Mouse (Mus musculus) intestine, postnatal 0 days (tissue): Measurements from ENCODE around the gene Ttc26. TPM values are rescaled to one million over a fixed set of nuclear protein-coding genes. Genes with fewer than 3 reads are reported as not detected.

Experiments
- ATAC-seq: fragments of 200-750 bp; cut with Nextera tagmentation; 2 replicates; pipeline ENCODE4 v1.8.0; 2017; ENCODE audit warnings: mild to moderate bottlenecking, moderate TSS enrichment, moderate library complexity
- H3K27ac ChIP-seq: fragments of 300-500 bp; sonication (generic); 2 replicates; pipeline ENCODE4 v1.5.1; 2014; ENCODE audit warnings: mild to moderate bottlenecking, low read depth, low read length, moderate library complexity
- H3K27me3 ChIP-seq: fragments of 300-500 bp; sonication (generic); replicated peaks from 2 replicates; pipeline ENCODE4 v1.6.1; 2014; ENCODE audit warnings: low read length, mixed read lengths; ENCODE audit not compliant: control insufficient read depth, insufficient read depth
- H3K36me3 ChIP-seq: fragments of 300-500 bp; sonication (generic); 2 replicates; pipeline ENCODE4 v1.6.1; 2014; ENCODE audit warnings: mild to moderate bottlenecking, moderate library complexity; ENCODE audit not compliant: control insufficient read depth, insufficient read depth
- H3K4me1 ChIP-seq: fragments of 300-500 bp; sonication (generic); replicated peaks from 2 replicates; pipeline ENCODE4 v1.6.1; 2014; ENCODE audit warnings: antibody characterized with exemption, low read length, mixed read lengths; ENCODE audit not compliant: control insufficient read depth, insufficient read depth
- H3K4me2 ChIP-seq: fragments of 300-500 bp; sonication (generic); replicated peaks from 2 replicates; pipeline ENCODE4 v1.6.1; 2014; ENCODE audit warnings: low read depth, mild to moderate bottlenecking, moderate library complexity
- H3K4me3 ChIP-seq: fragments of 300-500 bp; sonication (generic); 2 replicates; pipeline ENCODE4 v1.5.1; 2014; ENCODE audit warnings: low read depth, low read length
- H3K9ac ChIP-seq: fragments of 300-500 bp; sonication (generic); 2 replicates; pipeline ENCODE4 v1.6.1; 2014; ENCODE audit warnings: mild to moderate bottlenecking, low read depth, low read length
- H3K9me3 ChIP-seq: fragments of 300-500 bp; sonication (generic); 2 replicates; pipeline ENCODE4 v1.6.1; 2016; ENCODE audit warnings: mixed run types; ENCODE audit not compliant: control insufficient read depth
- CTCF ChIP-seq: sonication (generic); IDR thresholded peaks from 2 replicates; pipeline ENCODE4 v1.5.1; 2016; ENCODE audit warnings: low read depth, mild to moderate bottlenecking, control low read depth, antibody characterized with exemption, moderate library complexity
- WGBS: fragments of 180-500 bp; shearing (Covaris S2); extraction: QIAGEN DNeasy Blood & Tissue Kit; methylation state at CpG from one replicate; pipeline ENCODE4 v1.1.7; 2014; 5-methylcytosine and 5-hydroxymethylcytosine counted together
- polyA plus RNA-seq: library from polyadenylated mRNA; unstranded; fragments of >200 nt; fragmentation: Nextera tagmentation; extraction: Ambion mirVana; gene quantifications from 2 replicates; pipeline ENCODE4 v1.2.1, GENCODE M21; 2015

Ttc26 gene
- polyA plus RNA-seq, 1 experiment from 2014 or later: 0.85 TPM

DNA sequence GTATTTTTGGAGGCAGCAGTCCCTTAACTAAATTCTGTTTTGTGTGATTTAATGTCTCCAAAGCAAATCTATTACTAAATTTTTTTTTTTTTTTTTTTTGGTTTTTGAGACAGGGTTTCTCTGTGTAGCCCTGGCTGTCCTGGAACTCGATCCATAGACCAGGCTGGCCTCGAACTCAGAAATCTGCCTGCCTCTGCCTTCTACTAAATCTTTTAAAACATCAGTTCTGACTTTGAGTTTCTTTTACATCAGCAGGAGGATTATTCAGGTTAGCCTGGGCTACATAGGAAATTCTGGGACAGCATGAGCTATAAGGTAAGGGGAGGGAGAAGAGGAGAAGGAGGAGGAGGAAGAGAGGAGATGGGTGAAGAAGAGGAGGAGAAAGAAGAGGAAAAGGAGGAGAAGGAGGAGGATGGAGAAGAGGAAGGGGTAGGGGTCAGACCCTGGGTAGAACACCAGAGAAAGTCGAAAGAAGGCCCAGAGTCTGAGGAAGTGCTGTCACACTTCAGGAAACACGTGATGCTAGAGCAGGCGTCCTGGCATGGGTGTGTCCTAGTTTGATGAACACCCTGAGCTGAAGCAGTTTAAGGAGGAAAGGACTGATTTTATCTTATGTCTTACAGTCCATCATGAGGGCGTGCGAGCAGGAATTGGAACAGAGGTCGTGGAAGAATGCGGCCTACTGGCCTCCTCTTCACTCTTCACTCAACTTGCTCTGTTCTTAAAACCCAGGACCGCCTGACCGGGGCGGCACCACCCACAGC lies 21.4 kb upstream of the Ttc26 start:
- H3K27ac ChIP-seq: no peak overlapping the region
- H3K4me3 ChIP-seq: no peak overlapping the region
- no peak for TF ChIP-seq CTCF
- no peak overlapping the region for H3K4me2 ChIP-seq
- no peaks in the 10 kb centered on the region for H3K27me3 ChIP-seq
- WGBS: 76% methylated on average over 12 of the region's 12 CpGs
- no peaks in the 10 kb centered on the region; the same call in 1 of the 2 replicates for H3K4me1 ChIP-seq
- H3K9ac ChIP-seq: no peak overlapping the region
- no peaks in the 10 kb centered on the region for H3K9me3 ChIP-seq
- ATAC-seq: no peak
- no peaks in the 10 kb centered on the region for H3K36me3 ChIP-seq

DNA sequence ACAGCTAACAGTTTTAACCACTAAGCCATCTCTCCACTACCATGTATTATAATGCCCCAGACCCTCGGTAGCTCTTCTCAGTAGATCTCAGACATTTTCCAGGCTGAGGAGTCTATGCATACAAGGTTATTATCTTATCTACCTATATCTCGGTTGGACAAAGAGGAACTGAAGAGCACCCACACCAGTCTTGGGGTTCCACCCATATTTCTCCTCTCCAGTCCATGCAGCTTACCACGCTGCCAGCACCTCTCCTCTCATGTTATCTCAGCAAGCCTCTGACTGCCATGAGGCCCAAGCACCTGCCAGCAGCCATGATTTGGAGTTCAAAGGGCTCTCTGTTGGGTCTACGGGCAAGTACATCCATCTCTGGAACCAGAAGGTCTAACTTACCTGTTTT lies 20.2 kb upstream of the Ttc26 start:
- WGBS: 51% methylated on average over 4 of the region's 4 CpGs
- Histone ChIP-seq H3K4me1 (no peaks in the 10 kb centered on the region), H3K27ac (no peak overlapping the region), H3K36me3 (no peaks in the 10 kb centered on the region), H3K4me3 (no peak overlapping the region), H3K9ac (no peak overlapping the region), H3K27me3 (no peaks in the 10 kb centered on the region), H3K9me3 (no peaks in the 10 kb centered on the region), H3K4me2 (no peak overlapping the region)
- peak; percentile 43; the same call in 1 of the 2 replicates for ATAC-seq
- TF ChIP-seq CTCF: no peak

DNA sequence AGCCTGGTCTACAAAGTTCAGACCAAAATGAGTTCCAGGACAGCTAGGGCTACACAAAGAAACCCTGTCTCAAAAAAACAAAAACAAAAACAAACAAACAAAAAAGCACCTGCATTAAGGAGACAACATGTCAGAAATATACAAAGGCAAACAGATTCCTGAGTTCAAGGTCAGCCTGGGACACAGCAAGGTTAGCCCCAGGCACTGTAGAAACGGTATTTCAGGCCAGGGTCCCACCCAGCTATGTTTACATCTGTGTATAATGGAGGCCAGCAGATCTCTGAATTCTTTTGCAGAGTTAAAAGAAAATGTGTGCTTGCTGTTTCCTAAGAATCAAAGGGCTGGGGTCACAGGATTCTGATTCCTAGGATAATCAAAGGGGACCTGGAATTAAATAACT lies 19.3 kb upstream of the Ttc26 start:
- H3K4me1 ChIP-seq: no peaks in the 10 kb centered on the region
- H3K9me3 ChIP-seq: no peaks in the 10 kb centered on the region
- no peak overlapping the region for H3K4me3 ChIP-seq
- no peak overlapping the region for H3K4me2 ChIP-seq
- H3K27ac ChIP-seq: no peak overlapping the region
- H3K36me3 ChIP-seq: no peaks in the 10 kb centered on the region
- no peak for ATAC-seq
- no peaks in the 10 kb centered on the region for H3K27me3 ChIP-seq
- WGBS: 43% methylated on average over 1 of the region's 1 CpGs
- H3K9ac ChIP-seq: no peak overlapping the region
- TF ChIP-seq CTCF: no peak

DNA sequence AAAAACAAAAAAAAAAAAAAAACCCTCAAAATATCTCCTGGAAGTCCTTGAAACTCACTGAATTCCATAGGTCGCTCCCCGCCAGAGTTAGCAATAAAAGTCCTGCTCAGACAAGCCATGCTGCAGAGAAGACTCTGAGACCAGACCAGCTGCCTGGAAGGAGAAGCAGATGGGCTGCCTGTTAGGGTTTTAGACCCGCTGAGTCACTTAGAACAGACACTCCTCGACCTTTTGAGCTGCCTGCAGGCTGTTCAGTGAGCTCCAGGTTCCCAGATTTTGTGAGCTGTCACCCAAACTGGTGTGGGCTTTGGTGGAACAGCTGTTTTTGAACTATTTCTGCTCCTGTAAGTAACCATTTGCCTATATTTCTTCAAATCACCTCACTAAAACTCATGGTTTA lies 17.9 kb upstream of the Ttc26 start:
- TF ChIP-seq CTCF: no peak
- H3K4me2 ChIP-seq: no peak overlapping the region
- H3K4me3 ChIP-seq: no peak overlapping the region
- no peak overlapping the region for H3K27ac ChIP-seq
- no peak for ATAC-seq
- H3K4me1 ChIP-seq: no peaks in the 10 kb centered on the region
- WGBS: 60% methylated on average over 4 of the region's 4 CpGs
- H3K27me3 ChIP-seq: no peaks in the 10 kb centered on the region
- no peaks in the 10 kb centered on the region for H3K36me3 ChIP-seq
- no peaks in the 10 kb centered on the region for H3K9me3 ChIP-seq
- no peak overlapping the region for H3K9ac ChIP-seq

DNA sequence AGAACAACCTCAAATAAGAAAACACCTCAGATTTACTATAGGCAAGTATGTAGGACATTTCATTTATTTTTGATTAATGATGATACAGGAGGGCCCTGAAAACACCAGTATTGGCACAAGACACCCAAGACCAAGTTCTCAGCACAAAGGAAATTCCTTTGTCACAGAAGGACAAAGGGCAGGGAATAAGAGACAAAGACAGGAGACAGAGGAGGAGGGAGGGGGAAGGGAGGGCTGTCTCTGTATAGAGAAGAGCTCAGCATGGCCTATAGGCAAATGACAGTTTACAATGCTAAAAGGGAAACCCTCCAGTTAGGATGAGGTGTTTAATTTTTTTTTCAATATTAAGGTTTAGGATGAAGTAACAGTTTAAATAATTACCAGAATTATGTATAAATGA lies 17.1 kb upstream of the Ttc26 start:
- ATAC-seq: no peak
- H3K4me3 ChIP-seq: no peak overlapping the region
- H3K9ac ChIP-seq: no peak overlapping the region
- no peak overlapping the region for H3K4me2 ChIP-seq
- no peaks in the 10 kb centered on the region for H3K9me3 ChIP-seq
- H3K27me3 ChIP-seq: no peaks in the 10 kb centered on the region
- TF ChIP-seq CTCF: no peak
- H3K27ac ChIP-seq: no peak overlapping the region
- H3K4me1 ChIP-seq: no peaks in the 10 kb centered on the region
- no peaks in the 10 kb centered on the region for H3K36me3 ChIP-seq

DNA sequence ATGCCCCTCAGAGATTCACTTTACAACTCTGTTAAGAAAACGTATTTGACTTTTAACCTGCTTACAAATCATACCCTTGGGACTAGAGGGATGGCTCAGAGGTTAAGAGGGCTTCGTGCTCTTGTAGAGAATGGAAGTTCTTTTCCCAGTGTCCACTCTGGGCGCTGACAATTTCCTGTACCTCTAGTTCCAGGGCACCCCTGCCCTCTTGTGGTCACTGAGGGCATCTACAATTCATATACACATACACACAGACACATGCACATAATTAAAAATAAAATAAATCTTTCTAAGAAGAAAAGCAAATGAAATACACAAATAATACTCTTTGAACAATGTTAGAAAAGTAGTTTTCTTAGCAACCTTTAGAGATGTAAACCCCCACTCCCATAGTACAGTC lies 11.3 kb upstream of the Ttc26 start:
- Histone ChIP-seq H3K9me3 (0 out of 2 replicates have a peak, but pooled peaks cover 12% of the 10 kb centered on the region), H3K27me3 (no peaks in the 10 kb centered on the region), H3K27ac (no peak overlapping the region), H3K4me2 (no peak overlapping the region), H3K4me1 (no peaks in the 10 kb centered on the region), H3K9ac (no peak overlapping the region), H3K36me3 (no peaks in the 10 kb centered on the region), H3K4me3 (no peak overlapping the region)
- no peak for ATAC-seq
- WGBS: 74% methylated on average over 3 of the region's 3 CpGs
- peak; percentile 31; the same call in 1 of the 2 replicates for TF ChIP-seq CTCF

DNA sequence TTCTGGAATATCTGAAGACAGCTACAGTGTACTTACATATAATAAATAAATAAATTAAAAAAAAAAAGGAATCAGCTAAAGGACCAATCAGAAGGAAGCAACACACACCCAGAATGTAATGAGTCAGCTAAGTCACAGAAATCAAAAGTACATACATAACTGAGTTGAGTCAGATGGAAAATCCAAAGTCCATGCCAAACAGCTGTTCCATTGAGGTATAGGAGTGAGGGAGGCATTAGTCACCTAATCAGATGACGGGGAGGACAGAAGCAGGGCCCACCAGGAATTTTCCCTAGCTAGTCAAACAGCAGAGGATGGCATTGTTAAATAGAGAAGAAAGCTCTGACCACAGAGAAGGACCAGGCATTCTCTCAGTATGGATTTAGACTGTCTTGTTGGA lies 7.0 kb upstream of the Ttc26 start:
- H3K9ac ChIP-seq: no peak overlapping the region
- TF ChIP-seq CTCF: no peak
- H3K4me3 ChIP-seq: no peak overlapping the region
- H3K9me3 ChIP-seq: 0 out of 2 replicates have a peak, but pooled peaks cover 12% of the 10 kb centered on the region
- H3K4me1 ChIP-seq: no peaks in the 10 kb centered on the region
- no peak overlapping the region for H3K27ac ChIP-seq
- ATAC-seq: peak; percentile 84
- H3K27me3 ChIP-seq: no peaks in the 10 kb centered on the region
- H3K36me3 ChIP-seq: no peaks in the 10 kb centered on the region
- no peak overlapping the region for H3K4me2 ChIP-seq
- WGBS: 12% methylated on average over 1 of the region's 1 CpGs
